Mouse (Mus musculus): Measurements from ENCODE around the gene Dlk2. TPM values are rescaled to one million over a fixed set of nuclear protein-coding genes. Genes with fewer than 3 reads are reported as not detected.

Gene Dlk2
- polyA plus RNA-seq (2014; fragmentation: Nextera tagmentation; extraction: Ambion mirVana): 2.8 and 3.9 TPM in 2 replicates

- H3K9ac ChIP-seq (replicated peaks; ENCODE audit: low read depth, low read length): peak within 1 kb of the TSS; percentile 40; the same call in 1 of the 2 replicates
- peaks cover 22% of the 10 kb centered on the region for H3K27me3 ChIP-seq (ENCODE audit: control insufficient read depth, insufficient read depth, low read length)
- ATAC-seq (ENCODE audit: insufficient number of reproducible peaks, insufficient read depth, low FRiP score, low read depth): peak; percentile 21
- under 1% methylated on average over 55 of the region's 86 CpGs for WGBS
- peaks cover 5% of the 10 kb centered on the region; the same call in 1 of the 2 replicates for H3K4me1 ChIP-seq (ENCODE audit: control insufficient read depth, insufficient read depth, low read length)
- peak within 1 kb of the TSS; percentile 63 for H3K4me3 ChIP-seq (ENCODE audit: low read depth, low read length)
- H3K36me3 ChIP-seq (ENCODE audit: control insufficient read depth, insufficient read depth, low read length): no peaks in the 10 kb centered on the region
- no peak within 1 kb of the TSS for H3K27ac ChIP-seq (ENCODE audit: low read length)
- peak within 1 kb of the TSS; percentile 100 for H3K4me2 ChIP-seq (replicated peaks; ENCODE audit: low read depth, low read length)
- no peaks in the 10 kb centered on the region for H3K9me3 ChIP-seq (ENCODE audit: control insufficient read depth, low read depth, low read length)
Observed at GRCm38 (mm10) chr17:46297364-46298219, at the start of gene Dlk2. TSS of gene Dlk2 (plus strand) at chr17:46297421.

GRCm38 (mm10) chr17:46247512-46248188, 49.6 kb upstream of the Dlk2 start, which contains the start of the genes Polr1c and Yipf3:
TSS of gene Polr1c (minus strand) at chr17:46248054.
TSS of gene Yipf3 (plus strand) at chr17:46248080.
- Histone ChIP-seq H3K9ac (replicated peaks; ENCODE audit: low read depth, low read length) (peak within 1 kb of the TSS; percentile 83), H3K27ac (ENCODE audit: low read length) (peak within 1 kb of the TSS; percentile 34; the same call in 1 of the 2 replicates), H3K4me1 (ENCODE audit: control insufficient read depth, insufficient read depth, low read length) (peaks cover 11% of the 10 kb centered on the region), H3K36me3 (ENCODE audit: control insufficient read depth, insufficient read depth, low read length) (peaks cover 66% of the 10 kb centered on the region), H3K4me2 (replicated peaks; ENCODE audit: low read depth, low read length) (peak within 1 kb of the TSS; percentile 76), H3K9me3 (ENCODE audit: control insufficient read depth, low read depth, low read length) (no peaks in the 10 kb centered on the region), H3K27me3 (ENCODE audit: control insufficient read depth, insufficient read depth, low read length) (no peaks in the 10 kb centered on the region), H3K4me3 (ENCODE audit: low read depth, low read length) (peak within 1 kb of the TSS; percentile 87)
- WGBS: under 1% methylated on average over 53 of the region's 53 CpGs
- peak; percentile 90 for ATAC-seq (ENCODE audit: insufficient number of reproducible peaks, insufficient read depth, low FRiP score, low read depth)

GRCm38 (mm10) chr17:46248189-46248522, 49.1 kb upstream of the Dlk2 start:
- Histone ChIP-seq H3K4me1 (ENCODE audit: control insufficient read depth, insufficient read depth, low read length) (peaks cover 11% of the 10 kb centered on the region), H3K9ac (replicated peaks; ENCODE audit: low read depth, low read length) (peak overlapping the region; percentile 83), H3K4me2 (replicated peaks; ENCODE audit: low read depth, low read length) (peak overlapping the region; percentile 76), H3K9me3 (ENCODE audit: control insufficient read depth, low read depth, low read length) (no peaks in the 10 kb centered on the region), H3K4me3 (ENCODE audit: low read depth, low read length) (peak overlapping the region; percentile 87), H3K27ac (ENCODE audit: low read length) (peak overlapping the region; percentile 22; the same call in 1 of the 2 replicates), H3K27me3 (ENCODE audit: control insufficient read depth, insufficient read depth, low read length) (no peaks in the 10 kb centered on the region), H3K36me3 (ENCODE audit: control insufficient read depth, insufficient read depth, low read length) (peaks cover 61% of the 10 kb centered on the region)
- WGBS: under 1% methylated on average over 37 of the region's 37 CpGs
- ATAC-seq (ENCODE audit: insufficient number of reproducible peaks, insufficient read depth, low FRiP score, low read depth): no peak; the same call in 1 of the 2 replicates

- Histone ChIP-seq H3K27me3 (ENCODE audit: control insufficient read depth, insufficient read depth, low read length) (peaks cover 6% of the 10 kb centered on the region), H3K9ac (replicated peaks; ENCODE audit: low read depth, low read length) (no peak overlapping the region), H3K9me3 (ENCODE audit: control insufficient read depth, low read depth, low read length) (no peaks in the 10 kb centered on the region), H3K36me3 (ENCODE audit: control insufficient read depth, insufficient read depth, low read length) (peaks cover 32% of the 10 kb centered on the region), H3K4me1 (ENCODE audit: control insufficient read depth, insufficient read depth, low read length) (peaks cover 13% of the 10 kb centered on the region), H3K4me3 (ENCODE audit: low read depth, low read length) (no peak overlapping the region), H3K4me2 (replicated peaks; ENCODE audit: low read depth, low read length) (no peak overlapping the region), H3K27ac (ENCODE audit: low read length) (no peak overlapping the region)
- WGBS: 73% methylated on average over 7 of the region's 7 CpGs
- ATAC-seq (ENCODE audit: insufficient number of reproducible peaks, insufficient read depth, low FRiP score, low read depth): no peak
Observed at GRCm38 (mm10) chr17:46251174-46251573, 46.0 kb upstream of the Dlk2 start.

- H3K4me1 ChIP-seq (ENCODE audit: control insufficient read depth, insufficient read depth, low read length): peaks cover 8% of the 10 kb centered on the region
- peak overlapping the region; percentile 41; the same call in 1 of the 2 replicates for H3K9ac ChIP-seq (replicated peaks; ENCODE audit: low read depth, low read length)
- H3K27me3 ChIP-seq (ENCODE audit: control insufficient read depth, insufficient read depth, low read length): peaks cover 6% of the 10 kb centered on the region
- no peak overlapping the region for H3K27ac ChIP-seq (ENCODE audit: low read length)
- peak overlapping the region; percentile 68 for H3K4me3 ChIP-seq (ENCODE audit: low read depth, low read length)
- ATAC-seq (ENCODE audit: insufficient number of reproducible peaks, insufficient read depth, low FRiP score, low read depth): no peak
- peaks cover 28% of the 10 kb centered on the region for H3K36me3 ChIP-seq (ENCODE audit: control insufficient read depth, insufficient read depth, low read length)
- H3K9me3 ChIP-seq (ENCODE audit: control insufficient read depth, low read depth, low read length): no peaks in the 10 kb centered on the region
- peak overlapping the region; percentile 99 for H3K4me2 ChIP-seq (replicated peaks; ENCODE audit: low read depth, low read length)
- 54% methylated on average over 14 of the region's 14 CpGs for WGBS
Observed at GRCm38 (mm10) chr17:46252571-46253451, 44.4 kb upstream of the Dlk2 start.

GRCm38 (mm10) chr17:46253452-46254084, 43.7 kb upstream of the Dlk2 start, which contains the start of gene Lrrc73:
TSS of gene Lrrc73 (plus strand) at chr17:46253531.
- H3K9ac ChIP-seq (replicated peaks; ENCODE audit: low read depth, low read length): peak within 1 kb of the TSS; percentile 41
- H3K4me3 ChIP-seq (ENCODE audit: low read depth, low read length): peak within 1 kb of the TSS; percentile 68
- peak; percentile 62 for ATAC-seq (ENCODE audit: insufficient number of reproducible peaks, insufficient read depth, low FRiP score, low read depth)
- WGBS: 2% methylated on average over 48 of the region's 48 CpGs
- H3K4me1 ChIP-seq (ENCODE audit: control insufficient read depth, insufficient read depth, low read length): peaks cover 8% of the 10 kb centered on the region
- H3K27me3 ChIP-seq (ENCODE audit: control insufficient read depth, insufficient read depth, low read length): peaks cover 6% of the 10 kb centered on the region
- no peaks in the 10 kb centered on the region for H3K9me3 ChIP-seq (ENCODE audit: control insufficient read depth, low read depth, low read length)
- H3K36me3 ChIP-seq (ENCODE audit: control insufficient read depth, insufficient read depth, low read length): peaks cover 36% of the 10 kb centered on the region
- H3K27ac ChIP-seq (ENCODE audit: low read length): no peak within 1 kb of the TSS
- H3K4me2 ChIP-seq (replicated peaks; ENCODE audit: low read depth, low read length): peak within 1 kb of the TSS; percentile 99

- Histone ChIP-seq H3K4me2 (replicated peaks; ENCODE audit: low read depth, low read length) (peak overlapping the region; percentile 99), H3K9me3 (ENCODE audit: control insufficient read depth, low read depth, low read length) (no peaks in the 10 kb centered on the region), H3K4me3 (ENCODE audit: low read depth, low read length) (peak overlapping the region; percentile 68), H3K9ac (replicated peaks; ENCODE audit: low read depth, low read length) (peak overlapping the region; percentile 41), H3K27me3 (ENCODE audit: control insufficient read depth, insufficient read depth, low read length) (peaks cover 6% of the 10 kb centered on the region), H3K36me3 (ENCODE audit: control insufficient read depth, insufficient read depth, low read length) (peaks cover 40% of the 10 kb centered on the region), H3K4me1 (ENCODE audit: control insufficient read depth, insufficient read depth, low read length) (peaks cover 4% of the 10 kb centered on the region), H3K27ac (ENCODE audit: low read length) (no peak overlapping the region)
- no peak for ATAC-seq (ENCODE audit: insufficient number of reproducible peaks, insufficient read depth, low FRiP score, low read depth)
- under 1% methylated on average over 52 of the region's 54 CpGs for WGBS
Observed at GRCm38 (mm10) chr17:46254106-46254505, 43.1 kb upstream of the Dlk2 start.
